14 mouse cellular contexts compared by ENCODE assay signal in genomic region chr12:61994294-61994693, GRCm38 (mm10).
A peak's percentile ranks its signal among the peaks of the same experiment; 100 is the strongest.
DNase-seq lines count a peak whose midpoint lies in the region; ATAC-seq and TF ChIP-seq lines count a peak whose summit lies in the region.
"Had no signal": no experiment of that assay in that cellular context is flagged by ENCODE, and none has a peak within 500 bp of the region (broad histone marks: within the 10 kb centered on the region; RNA-seq: fewer than 3 reads in every experiment).

No protein-coding gene starts in this region.

- peak; percentile 25 for DNase-seq in adrenal gland, postnatal 14 days
- DNase-seq in adrenal gland, postnatal 25 days, result no peak
- DNase-seq in thymus, adult 2 months, result peak; percentile 5
- DNase-seq in thymus, postnatal 10 days (ENCODE audit: low spot score in 2 of 2), result no peak
- peak; percentile 3 for DNase-seq in c-Kit-positive CD71-negative TER-119-negative erythroid progenitor cells, embryonic 14.5 days (ENCODE audit: low read depth)
- no peak for DNase-seq in retina, embryonic 14.5 days (ENCODE audit: low spot score)
- DNase-seq in gastrocnemius, adult 18-20 months (ENCODE audit: low spot score), result no peak
- DNase-seq: cerebellum, postnatal 14 days had no signal

- no peak overlapping the region for H3K27ac ChIP-seq in thymus, adult 2 months (ENCODE audit: control insufficient read depth, insufficient read depth, low read length)
- H3K27ac ChIP-seq in neural tube, embryonic 15.5 days (replicated peaks), result no peak overlapping the region
- H3K27ac ChIP-seq: heart, embryonic 15.5 days; liver, embryonic 15.5 days; midbrain, embryonic 10.5 days; neural tube, embryonic 13.5 days; stomach, postnatal 0 days had no signal

- no peak for ATAC-seq in neural tube, embryonic 15.5 days (ENCODE audit: low FRiP score)

- H3K9me3 ChIP-seq in neural tube, embryonic 15.5 days (replicated peaks), result no peaks in the 10 kb centered on the region
- H3K9me3 ChIP-seq: heart, embryonic 15.5 days; liver, embryonic 15.5 days; neural tube, embryonic 13.5 days had no signal

- no peak for TF ChIP-seq CTCF in thymus, adult 2 months (IDR thresholded peaks at IDR 0.05; ENCODE audit: borderline replicate concordance, control insufficient read depth, extremely low read depth, insufficient read depth, low read length, poor library complexity)

- H3K27me3 ChIP-seq in thymus, adult 2 months (ENCODE audit: control insufficient read depth, insufficient read depth, low read length), result no peaks in the 10 kb centered on the region
- H3K27me3 ChIP-seq in neural tube, embryonic 15.5 days (replicated peaks), result no peaks in the 10 kb centered on the region
- H3K27me3 ChIP-seq: heart, embryonic 15.5 days; liver, embryonic 15.5 days; neural tube, embryonic 13.5 days had no signal

- H3K4me2 ChIP-seq in neural tube, embryonic 15.5 days, result no peak overlapping the region
- H3K4me2 ChIP-seq: heart, embryonic 15.5 days; liver, embryonic 15.5 days; neural tube, embryonic 13.5 days had no signal

- H3K4me3 ChIP-seq in thymus, adult 2 months (ENCODE audit: control insufficient read depth, insufficient read depth, low read length), result no peak overlapping the region
- H3K4me3 ChIP-seq in neural tube, embryonic 15.5 days (replicated peaks), result no peak overlapping the region
- H3K4me3 ChIP-seq: heart, embryonic 15.5 days; liver, embryonic 15.5 days; midbrain, embryonic 10.5 days; neural tube, embryonic 13.5 days had no signal

- no peak overlapping the region for H3K9ac ChIP-seq in neural tube, embryonic 15.5 days (replicated peaks)
- H3K9ac ChIP-seq: heart, embryonic 15.5 days; liver, embryonic 15.5 days; neural tube, embryonic 13.5 days had no signal

- 35% methylated on average over 9 of the region's 9 CpGs for WGBS in thymus, adult 2 months
- WGBS in neural tube, embryonic 15.5 days, result 93% methylated on average over 9 of the region's 9 CpGs

- no peak for TF ChIP-seq POLR2A in thymus, adult 2 months (IDR thresholded peaks at IDR 0.05; ENCODE audit: control insufficient read depth, extremely low read depth, insufficient read depth, low read length, poor library complexity)

- no peaks in the 10 kb centered on the region for H3K36me3 ChIP-seq in thymus, adult 2 months (ENCODE audit: control insufficient read depth, insufficient read depth, low read length)
- H3K36me3 ChIP-seq in neural tube, embryonic 15.5 days, result no peaks in the 10 kb centered on the region
- H3K36me3 ChIP-seq: heart, embryonic 15.5 days; liver, embryonic 15.5 days; midbrain, embryonic 10.5 days; neural tube, embryonic 13.5 days had no signal

- no peaks in the 10 kb centered on the region for H3K4me1 ChIP-seq in thymus, adult 2 months (replicated peaks; ENCODE audit: control insufficient read depth, insufficient read depth, low read length)
- no peaks in the 10 kb centered on the region for H3K4me1 ChIP-seq in neural tube, embryonic 15.5 days
- H3K4me1 ChIP-seq: heart, embryonic 15.5 days; liver, embryonic 15.5 days; midbrain, embryonic 10.5 days; neural tube, embryonic 13.5 days had no signal

Comparison
In these comparisons a context has a peak if more than half of its experiments do, and no peak if none do; other contexts are left out.
1. DNase-seq: peak in adrenal gland, postnatal 14 days (single experiment), thymus, adult 2 months (single experiment) and c-Kit-positive CD71-negative TER-119-negative erythroid progenitor cells, embryonic 14.5 days (single experiment); none in adrenal gland, postnatal 25 days (single experiment), thymus, postnatal 10 days (0 of 2), retina, embryonic 14.5 days (single experiment) and gastrocnemius, adult 18-20 months (single experiment).